Mouse (Mus musculus): ENCODE data around the gene Cda. TPM values are rescaled to one million over a fixed set of nuclear protein-coding genes. Genes with fewer than 3 reads are reported as not detected.

Cda gene
- total RNA-seq (2021) = under 1 TPM in 1 of 2 experiments, not detected in 1; 0.62 TPM
- long read RNA-seq, experiment 1, partial matches to known transcripts = 0 of 2 reads
- long read RNA-seq, experiment 1, other reads (novel, unspliced or antisense) = 0 of 2 reads
- long read RNA-seq, experiment 2, partial matches to known transcripts = 0 of 3 reads
- long read RNA-seq, experiment 2, other reads (novel, unspliced or antisense) = 0 of 3 reads

DNA sequence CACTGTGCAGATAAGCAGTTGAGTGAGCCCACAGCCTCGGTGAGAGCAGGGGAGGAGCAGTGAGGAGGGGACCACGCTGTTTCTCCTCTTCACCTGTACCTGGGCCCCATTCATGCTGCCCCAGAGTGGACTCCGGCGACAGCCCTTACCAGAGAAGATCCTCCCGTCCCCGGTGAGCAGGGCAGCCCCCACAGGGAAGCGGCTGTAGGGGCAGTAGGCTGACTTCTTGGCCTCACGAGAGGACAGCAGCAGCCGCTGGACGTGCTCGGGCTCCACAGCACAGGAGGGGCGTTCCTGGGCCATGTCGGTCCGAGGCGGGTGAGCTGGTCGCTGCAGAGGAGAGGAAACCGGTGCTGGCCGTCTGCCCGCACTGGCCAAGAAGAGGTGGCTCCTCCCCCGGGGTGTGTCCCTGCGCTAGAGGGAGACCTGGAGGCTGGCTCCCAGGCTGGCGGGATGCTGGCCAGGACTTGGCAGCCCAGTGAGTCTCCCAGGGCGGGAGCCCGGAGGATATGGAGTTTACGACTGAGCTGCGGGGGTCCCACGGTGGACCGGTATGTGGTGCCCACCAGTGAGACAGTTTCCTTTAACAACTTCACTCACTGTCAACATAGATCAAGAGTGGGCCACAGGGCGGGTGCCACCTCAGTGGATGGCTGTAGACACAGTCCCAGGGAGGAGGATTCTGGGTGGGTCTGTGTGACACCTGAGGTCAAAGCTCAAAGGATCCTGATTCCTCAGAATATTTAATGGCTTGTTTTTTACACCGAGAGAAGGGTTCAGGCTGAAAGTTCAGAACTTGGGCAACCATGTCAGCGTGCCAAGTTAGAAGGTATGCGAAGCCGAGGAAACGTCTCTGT, at the start of gene Cda:
Gene Cda (minus strand): TSS at position 352 of the 857 bp plus-strand sequence.
- intact Hi-C loops (cut with DNase I) = no loop called here
- DNase-seq = peak; percentile 69 to 75

DNA sequence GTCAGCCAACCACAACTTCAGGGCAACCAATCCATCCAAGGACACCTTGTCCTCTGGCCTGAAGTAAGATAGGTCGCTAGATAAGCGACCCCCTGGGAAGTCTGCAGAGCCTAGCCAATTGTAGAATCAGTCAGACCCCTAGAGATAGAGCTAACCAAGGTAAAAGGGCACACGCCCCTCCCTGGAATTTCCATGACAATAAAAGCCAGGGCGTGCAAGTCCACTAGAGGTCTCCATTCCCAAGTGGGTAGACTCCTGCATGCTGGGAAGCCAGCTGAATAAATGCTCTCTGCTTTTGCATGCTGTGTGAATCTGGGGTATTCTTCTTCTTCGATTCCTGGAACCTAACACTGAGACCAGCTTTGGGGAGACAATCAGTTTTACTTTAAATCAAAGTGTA, 48.6 kb upstream of the Cda start:
- intact Hi-C loops (cut with DNase I) = no loop called here
- no peak for DNase-seq

DNA sequence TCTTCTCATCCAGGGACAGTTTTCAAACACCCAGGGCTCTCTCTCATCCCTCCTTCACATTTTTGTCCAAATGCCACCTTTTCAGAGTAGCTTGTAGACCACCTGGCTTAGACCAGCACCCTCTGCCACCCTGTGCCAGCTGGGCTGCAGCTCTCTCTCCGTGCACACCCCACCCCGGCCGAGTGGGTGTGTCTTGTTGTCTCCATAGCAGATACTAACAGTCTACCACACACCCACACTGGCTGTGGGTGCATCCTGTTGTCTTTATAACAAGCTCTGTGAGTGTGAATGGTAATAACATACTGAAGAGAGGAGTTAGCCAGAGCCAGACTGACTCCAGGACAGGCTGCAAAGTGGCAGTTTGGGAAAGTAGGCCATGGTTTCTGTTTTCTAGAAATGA, 48.2 kb upstream of the Cda start:
- DNase-seq = no peak
- intact Hi-C loops (cut with DNase I) = no loop called here

DNA sequence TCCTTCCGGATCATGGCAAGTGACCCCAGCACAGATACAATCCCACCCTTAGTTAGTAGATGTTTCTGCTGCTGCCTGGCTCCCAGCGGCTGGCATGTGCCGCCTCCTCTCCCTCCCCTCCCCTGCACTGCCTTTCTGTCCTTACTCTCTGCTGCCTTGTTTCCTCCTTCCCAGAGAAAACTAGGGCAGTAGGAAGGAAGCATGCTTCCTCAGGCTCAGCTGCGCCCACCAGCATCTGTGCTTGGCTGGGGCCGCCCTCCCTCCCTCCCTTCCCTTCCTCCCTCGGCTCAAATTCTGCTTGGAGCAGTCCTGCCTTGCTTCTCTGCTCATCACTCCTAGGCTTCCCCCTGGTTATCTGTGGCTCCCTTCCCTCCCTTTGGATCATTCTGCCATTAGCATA, 46.9 kb upstream of the Cda start:
- intact Hi-C loops (cut with DNase I) = no loop called here
- DNase-seq = no peak

- intact Hi-C loops (cut with DNase I) = loop anchor here (2.0 kb wide), 1 partner anchor 17 kb away; no protein-coding TSS in a partner anchor
- DNase-seq = no peak
Measured at GRCm38 (mm10) chr4:138411504-138412121, 43.8 kb upstream of the Cda start.

- no peak for DNase-seq
- intact Hi-C loops (cut with DNase I) = no loop called here
Measured at GRCm38 (mm10) chr4:138411011-138411410, 43.2 kb upstream of the Cda start.

DNA sequence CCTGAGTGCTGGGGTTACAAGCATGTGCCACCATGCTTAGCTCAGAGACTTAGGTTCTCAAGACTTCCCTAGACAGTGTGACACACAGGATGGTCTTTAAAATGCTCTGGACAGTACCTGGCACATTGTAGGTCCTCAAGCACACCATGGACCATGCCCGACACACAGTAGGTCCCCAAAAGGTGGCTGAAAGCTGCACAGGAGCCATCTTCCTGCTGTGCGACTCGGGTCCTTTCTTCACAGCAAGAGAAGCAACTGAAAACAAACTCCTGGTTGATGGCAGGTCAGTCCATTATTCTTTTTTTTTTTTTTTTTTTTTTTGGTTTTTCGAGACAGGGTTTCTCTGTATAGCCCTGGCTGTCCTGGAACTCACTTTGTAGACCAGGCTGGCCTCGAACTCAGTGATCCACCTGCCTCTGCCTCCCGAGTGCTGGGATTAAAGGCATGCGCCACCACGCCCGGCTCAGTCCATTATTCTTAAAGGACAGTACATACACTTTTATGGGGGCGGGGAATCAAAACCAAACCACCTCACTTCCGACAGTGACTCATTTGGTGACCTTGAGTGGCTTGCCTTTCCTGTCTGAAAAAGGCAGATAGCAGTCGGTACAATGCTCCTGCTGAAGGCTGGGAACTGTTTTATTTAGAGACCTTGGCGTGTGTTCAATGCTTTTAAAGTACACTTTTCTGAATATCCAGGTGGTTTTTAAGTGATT, 39.8 kb upstream of the Cda start:
- intact Hi-C loops (cut with DNase I) = no loop called here
- no peak for DNase-seq

DNA sequence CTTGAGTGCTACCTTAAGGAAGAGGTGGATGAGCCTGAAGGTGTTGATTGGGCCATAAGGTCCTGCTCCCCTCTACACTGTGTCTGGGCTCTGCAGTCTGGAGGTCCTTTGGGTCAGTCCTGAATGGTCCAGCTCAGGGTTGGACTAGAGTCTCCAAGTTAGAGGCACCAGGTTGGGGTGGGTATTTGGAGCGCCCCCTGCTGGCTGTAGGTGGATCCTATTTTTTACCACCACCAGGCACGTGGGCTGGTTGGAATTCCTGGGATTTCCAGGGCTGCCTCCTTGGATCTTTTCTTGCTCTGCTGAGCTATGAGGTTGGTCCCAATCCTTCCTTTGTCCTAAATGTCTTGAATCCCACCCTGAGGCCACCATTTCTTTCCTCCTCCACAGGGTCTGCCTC, 37.0 kb upstream of the Cda start:
- DNase-seq = peak in 1 of 2 experiments; percentile 44

GRCm38 (mm10) chr4:138396711-138397110, 28.9 kb upstream of the Cda start:
- intact Hi-C loops (cut with DNase I) = no loop called here
- no peak for DNase-seq

More for the DNA sequence above, 37.0 kb upstream of the Cda start:
- intact Hi-C loops (cut with DNase I) = no loop called here

DNA sequence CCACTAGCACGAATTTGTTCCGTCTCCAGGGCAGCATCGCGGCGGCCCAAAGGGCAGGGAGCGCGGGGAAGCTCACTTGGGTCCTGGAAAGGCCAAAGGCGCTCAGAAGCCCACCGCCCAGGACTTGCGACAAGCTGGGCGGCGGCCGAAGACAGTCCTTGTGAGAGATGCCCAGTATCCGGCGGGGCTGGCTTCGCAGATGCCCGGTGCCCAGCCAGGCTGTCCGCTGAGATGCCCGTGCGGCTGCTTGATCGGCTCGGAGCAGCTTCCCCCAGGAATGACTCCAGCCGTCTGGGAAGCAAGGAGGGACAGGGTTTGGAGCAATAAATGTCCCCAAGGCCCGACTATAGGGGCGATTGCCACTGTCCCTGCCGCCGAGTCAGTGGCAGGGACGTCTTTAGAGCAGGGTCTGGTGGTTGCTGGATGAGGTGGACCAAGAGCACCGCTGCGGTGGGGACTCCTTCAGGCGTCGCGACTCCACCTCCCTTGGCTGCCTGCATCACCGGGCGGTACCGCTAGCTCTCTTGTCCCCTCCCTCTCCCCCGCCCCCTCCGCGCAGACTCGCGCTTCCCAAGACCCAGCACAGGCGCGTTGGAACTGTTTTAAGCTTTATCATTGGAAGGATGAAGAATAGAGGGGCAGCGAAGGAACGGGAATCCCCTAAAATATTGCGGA, 28.3 kb upstream of the Cda start, which contains the start of gene Fam43b:
Gene Fam43b (minus strand): TSS at position 558 of the 675 bp plus-strand sequence.
- intact Hi-C loops (cut with DNase I) = loop anchor here (2.0 kb wide), 1 partner anchor 17 kb away; no protein-coding TSS in a partner anchor
- peak in 1 of 2 experiments; percentile 21 for DNase-seq

DNA sequence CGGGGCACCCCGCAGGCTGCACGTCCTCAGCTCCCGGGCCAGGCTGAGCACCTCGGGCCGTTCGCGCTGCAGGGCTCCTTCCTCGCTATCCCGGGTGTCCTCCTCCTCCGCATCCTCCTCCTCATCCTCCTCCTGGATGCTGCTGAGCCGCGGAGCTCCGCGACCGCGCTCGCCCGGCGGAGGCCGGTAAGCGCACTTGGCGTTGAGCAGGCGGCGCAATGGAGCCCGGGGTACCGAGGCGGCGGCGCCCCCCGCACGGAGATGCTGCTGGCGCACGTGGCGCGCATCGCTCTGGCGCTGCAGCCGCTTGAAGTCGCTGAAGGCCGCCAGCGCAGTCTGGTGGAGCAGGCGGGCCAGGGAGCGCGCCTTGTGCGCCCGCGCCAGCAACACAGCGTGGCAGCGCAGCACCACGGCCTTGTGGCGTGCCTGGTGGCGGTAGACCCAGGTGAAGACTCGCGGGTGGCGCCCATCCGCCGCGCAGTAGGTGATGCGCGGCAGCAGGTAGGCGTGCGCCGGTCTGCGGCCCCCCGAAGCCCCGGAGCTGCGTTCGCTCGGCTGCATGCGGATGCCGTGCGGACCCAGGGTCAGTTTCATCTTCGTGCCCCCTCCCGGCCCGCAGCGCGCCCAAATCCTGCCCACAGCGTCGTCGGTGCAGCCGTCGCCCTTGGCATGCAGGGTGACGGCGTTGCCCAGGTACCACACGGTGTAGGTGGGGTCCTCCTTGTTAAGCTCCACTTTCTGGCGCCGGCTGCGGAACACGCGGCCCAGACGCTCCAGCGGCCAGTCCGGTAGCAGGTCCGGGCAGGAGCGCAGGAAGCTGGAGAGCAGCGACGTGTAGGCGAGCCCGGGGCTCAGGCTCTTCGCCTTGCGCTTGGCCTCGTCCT, 27.5 kb upstream of the Cda start:
- intact Hi-C loops (cut with DNase I) = loop anchor here (2.0 kb wide), 1 partner anchor 17 kb away; no protein-coding TSS in a partner anchor
- no peak for DNase-seq

- intact Hi-C loops (cut with DNase I) = loop anchor here (2.0 kb wide), 1 partner anchor 19 kb away; no protein-coding TSS in a partner anchor
- DNase-seq = no peak
Measured at GRCm38 (mm10) chr4:138393703-138394102, 25.9 kb upstream of the Cda start.

- DNase-seq = no peak
- intact Hi-C loops (cut with DNase I) = loop anchor here (5.0 kb wide), 1 partner anchor 66 kb away; no protein-coding TSS in a partner anchor
Measured at GRCm38 (mm10) chr4:138383789-138384188, 16.0 kb upstream of the Cda start.

GRCm38 (mm10) chr4:138382462-138382861, 14.7 kb upstream of the Cda start:
- DNase-seq = no peak
- intact Hi-C loops (cut with DNase I) = loop anchor here (5.0 kb wide), 1 partner anchor 65 kb away; no protein-coding TSS in a partner anchor

GRCm38 (mm10) chr4:138380132-138380689, 12.4 kb upstream of the Cda start:
- intact Hi-C loops (cut with DNase I) = loop anchor here (5.0 kb wide), 1 partner anchor 63 kb away; no protein-coding TSS in a partner anchor
- no peak for DNase-seq

GRCm38 (mm10) chr4:138379091-138379840, 11.5 kb upstream of the Cda start:
- intact Hi-C loops (cut with DNase I) = loop anchor here (2.0 kb wide), 1 partner anchor 52 kb away; the partner anchor contains the start of gene Pink1
- DNase-seq = peak; percentile 71 to 73

DNA sequence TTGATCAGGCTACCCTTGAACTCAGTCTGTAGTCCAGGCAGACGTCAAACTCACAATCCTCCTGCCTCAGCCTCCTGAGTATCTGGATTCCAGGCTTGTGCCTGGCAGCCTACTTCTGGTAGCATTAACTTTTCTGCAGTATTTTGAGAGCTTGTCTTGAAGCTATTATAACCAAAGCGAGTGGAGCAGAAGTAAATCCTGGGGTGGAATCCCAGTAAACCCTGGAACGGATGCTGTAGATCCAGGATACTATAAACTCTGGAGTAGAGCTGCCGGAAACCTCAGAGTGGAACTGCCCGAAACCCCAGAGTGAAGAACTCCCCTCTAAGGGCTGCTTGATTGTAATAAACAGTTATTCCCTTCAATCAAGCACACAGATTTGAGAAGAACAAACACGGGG, 9.7 kb upstream of the Cda start:
- DNase-seq = no peak

GRCm38 (mm10) chr4:138375117-138375516, 7.3 kb upstream of the Cda start:
- DNase-seq = no peak
- intact Hi-C loops (cut with DNase I) = no loop called here

More for the DNA sequence above, 9.7 kb upstream of the Cda start:
- intact Hi-C loops (cut with DNase I) = no loop called here

Measured in gastrocnemius, postnatal 36 days (tissue).